Mouse (Mus musculus): ENCODE measurements around the gene Fbxl8. TPM values are rescaled to one million over a fixed set of nuclear protein-coding genes. Genes with fewer than 3 reads are reported as not detected.

The Fbxl8 gene
- 0.66 and 1.0 TPM in 2 replicates for polyA plus RNA-seq (2014; fragmentation: Nextera tagmentation; extraction: Ambion mirVana)

- H3K4me2 ChIP-seq (ENCODE audit: low read depth) = peak within 1 kb of the TSS; percentile 83
- 1% methylated on average over 54 of the region's 54 CpGs for WGBS
- H3K4me3 ChIP-seq (ENCODE audit: low read depth, low read length) = peak within 1 kb of the TSS; percentile 59
- peak; percentile 46 for ATAC-seq (ENCODE audit: insufficient read depth, low FRiP score, low TSS enrichment)
- no peak within 1 kb of the TSS for H3K27ac ChIP-seq (ENCODE audit: low read depth, low read length)
- H3K9ac ChIP-seq (ENCODE audit: low read length) = peak within 1 kb of the TSS; percentile 52
- no peaks in the 10 kb centered on the region for H3K36me3 ChIP-seq (ENCODE audit: control insufficient read depth, insufficient read depth, low read length)
- H3K27me3 ChIP-seq (ENCODE audit: control insufficient read depth, insufficient read depth, low read length) = peaks cover 81% of the 10 kb centered on the region
- peak; percentile 75 for DNase-seq (ENCODE audit: low spot score)
- peaks cover 6% of the 10 kb centered on the region for H3K4me1 ChIP-seq (ENCODE audit: control insufficient read depth, insufficient read depth, low read length)
- H3K9me3 ChIP-seq (ENCODE audit: control insufficient read depth, low read length) = no peaks in the 10 kb centered on the region; the same call in 1 of the 2 replicates
Measured at GRCm38 (mm10) chr8:105264024-105264982, at the start of gene Fbxl8, which contains the start of gene Tradd. Gene Fbxl8, plus strand, starts transcription at chr8:105264648. Gene Tradd, minus strand, starts transcription at chr8:105264609.

- H3K27me3 ChIP-seq (ENCODE audit: control insufficient read depth, insufficient read depth, low read length) = no peaks in the 10 kb centered on the region
- H3K9ac ChIP-seq (ENCODE audit: low read length) = no peak overlapping the region
- 83% methylated on average over 5 of the region's 5 CpGs for WGBS
- no peaks in the 10 kb centered on the region for H3K4me1 ChIP-seq (ENCODE audit: control insufficient read depth, insufficient read depth, low read length)
- ATAC-seq (ENCODE audit: insufficient read depth, low FRiP score, low TSS enrichment) (no peak), DNase-seq (ENCODE audit: low spot score) (peak; percentile 37)
- H3K36me3 ChIP-seq (ENCODE audit: control insufficient read depth, insufficient read depth, low read length) = no peaks in the 10 kb centered on the region
- no peaks in the 10 kb centered on the region for H3K9me3 ChIP-seq (ENCODE audit: control insufficient read depth, low read length)
- no peak overlapping the region for H3K4me3 ChIP-seq (ENCODE audit: low read depth, low read length)
- no peak overlapping the region for H3K27ac ChIP-seq (ENCODE audit: low read depth, low read length)
- no peak overlapping the region for H3K4me2 ChIP-seq (ENCODE audit: low read depth)
Measured at GRCm38 (mm10) chr8:105217926-105218522, 46.4 kb upstream of the Fbxl8 start.

GRCm38 (mm10) chr8:105223850-105224249 lies 40.6 kb upstream of the Fbxl8 start:
- WGBS = 82% methylated on average over 7 of the region's 7 CpGs
- no peak overlapping the region; the same call in 1 of the 2 replicates for H3K4me2 ChIP-seq (ENCODE audit: low read depth)
- H3K27ac ChIP-seq (ENCODE audit: low read depth, low read length) = no peak overlapping the region
- DNase-seq (ENCODE audit: low spot score) (no peak), ATAC-seq (ENCODE audit: insufficient read depth, low FRiP score, low TSS enrichment) (no peak)
- H3K36me3 ChIP-seq (ENCODE audit: control insufficient read depth, insufficient read depth, low read length) = no peaks in the 10 kb centered on the region
- no peaks in the 10 kb centered on the region for H3K27me3 ChIP-seq (ENCODE audit: control insufficient read depth, insufficient read depth, low read length)
- no peak overlapping the region for H3K4me3 ChIP-seq (ENCODE audit: low read depth, low read length)
- H3K4me1 ChIP-seq (ENCODE audit: control insufficient read depth, insufficient read depth, low read length) = peaks cover 14% of the 10 kb centered on the region
- H3K9ac ChIP-seq (ENCODE audit: low read length) = no peak overlapping the region
- no peaks in the 10 kb centered on the region for H3K9me3 ChIP-seq (ENCODE audit: control insufficient read depth, low read length)

GRCm38 (mm10) chr8:105224413-105225271 lies 39.8 kb upstream of the Fbxl8 start, which contains the start of gene D230025D16Rik:
Gene D230025D16Rik, plus strand, starts transcription at chr8:105225145.
- WGBS = 3% methylated on average over 34 of the region's 34 CpGs
- Histone ChIP-seq H3K36me3 (ENCODE audit: control insufficient read depth, insufficient read depth, low read length) (no peaks in the 10 kb centered on the region), H3K4me1 (ENCODE audit: control insufficient read depth, insufficient read depth, low read length) (peaks cover 14% of the 10 kb centered on the region), H3K27ac (ENCODE audit: low read depth, low read length) (peak within 1 kb of the TSS; percentile 69), H3K4me3 (ENCODE audit: low read depth, low read length) (peak within 1 kb of the TSS; percentile 94), H3K27me3 (ENCODE audit: control insufficient read depth, insufficient read depth, low read length) (no peaks in the 10 kb centered on the region), H3K9me3 (ENCODE audit: control insufficient read depth, low read length) (no peaks in the 10 kb centered on the region), H3K4me2 (ENCODE audit: low read depth) (peak within 1 kb of the TSS; percentile 68), H3K9ac (ENCODE audit: low read length) (peak within 1 kb of the TSS; percentile 88)
- DNase-seq (ENCODE audit: low spot score) (peak; percentile 97), ATAC-seq (ENCODE audit: insufficient read depth, low FRiP score, low TSS enrichment) (peak; percentile 94)

GRCm38 (mm10) chr8:105225272-105225593 lies 39.2 kb upstream of the Fbxl8 start:
- WGBS = under 1% methylated on average over 27 of the region's 27 CpGs
- Histone ChIP-seq H3K27me3 (ENCODE audit: control insufficient read depth, insufficient read depth, low read length) (no peaks in the 10 kb centered on the region), H3K9ac (ENCODE audit: low read length) (peak overlapping the region; percentile 88), H3K9me3 (ENCODE audit: control insufficient read depth, low read length) (no peaks in the 10 kb centered on the region), H3K36me3 (ENCODE audit: control insufficient read depth, insufficient read depth, low read length) (no peaks in the 10 kb centered on the region), H3K4me3 (ENCODE audit: low read depth, low read length) (peak overlapping the region; percentile 94), H3K4me2 (ENCODE audit: low read depth) (peak overlapping the region; percentile 68), H3K27ac (ENCODE audit: low read depth, low read length) (peak overlapping the region; percentile 69), H3K4me1 (ENCODE audit: control insufficient read depth, insufficient read depth, low read length) (peaks cover 14% of the 10 kb centered on the region)
- ATAC-seq (ENCODE audit: insufficient read depth, low FRiP score, low TSS enrichment) = no peak; the same call in 1 of the 2 replicates
- DNase-seq (ENCODE audit: low spot score) = no peak

GRCm38 (mm10) chr8:105225917-105226316 lies 38.5 kb upstream of the Fbxl8 start:
- Histone ChIP-seq H3K27ac (ENCODE audit: low read depth, low read length) (no peak overlapping the region), H3K4me1 (ENCODE audit: control insufficient read depth, insufficient read depth, low read length) (peaks cover 14% of the 10 kb centered on the region), H3K4me2 (ENCODE audit: low read depth) (peak overlapping the region; percentile 68), H3K9me3 (ENCODE audit: control insufficient read depth, low read length) (no peaks in the 10 kb centered on the region), H3K4me3 (ENCODE audit: low read depth, low read length) (peak overlapping the region; percentile 94), H3K36me3 (ENCODE audit: control insufficient read depth, insufficient read depth, low read length) (no peaks in the 10 kb centered on the region), H3K9ac (ENCODE audit: low read length) (peak overlapping the region; percentile 88), H3K27me3 (ENCODE audit: control insufficient read depth, insufficient read depth, low read length) (no peaks in the 10 kb centered on the region)
- ATAC-seq (ENCODE audit: insufficient read depth, low FRiP score, low TSS enrichment) (no peak), DNase-seq (ENCODE audit: low spot score) (no peak)
- WGBS = 30% methylated on average over 6 of the region's 6 CpGs

- Histone ChIP-seq H3K27me3 (ENCODE audit: control insufficient read depth, insufficient read depth, low read length) (no peaks in the 10 kb centered on the region), H3K9ac (ENCODE audit: low read length) (no peak overlapping the region), H3K4me1 (ENCODE audit: control insufficient read depth, insufficient read depth, low read length) (no peaks in the 10 kb centered on the region), H3K9me3 (ENCODE audit: control insufficient read depth, low read length) (no peaks in the 10 kb centered on the region), H3K4me3 (ENCODE audit: low read depth, low read length) (no peak overlapping the region), H3K27ac (ENCODE audit: low read depth, low read length) (no peak overlapping the region), H3K36me3 (ENCODE audit: control insufficient read depth, insufficient read depth, low read length) (no peaks in the 10 kb centered on the region; the same call in 1 of the 2 replicates), H3K4me2 (ENCODE audit: low read depth) (no peak overlapping the region)
- WGBS = 86% methylated on average over 12 of the region's 12 CpGs
- ATAC-seq (ENCODE audit: insufficient read depth, low FRiP score, low TSS enrichment) (no peak), DNase-seq (ENCODE audit: low spot score) (no peak)
Measured at GRCm38 (mm10) chr8:105231503-105232320, 32.7 kb upstream of the Fbxl8 start.
